Mouse (Mus musculus) cortical plate, adult 2 months (tissue): Measurements from ENCODE around the gene Apom.

Experiments used
- CTCF ChIP-seq: fragments of 200-500 bp; IDR thresholded peaks from 2 replicates; pipeline ENCODE4 v1.5.1; 2011; ENCODE audit warnings: mild to moderate bottlenecking, control low read depth, low read length; ENCODE audit not compliant: insufficient read depth; ENCODE audit errors: extremely low read depth
- POLR2A ChIP-seq: fragments of 200-500 bp; IDR thresholded peaks from 2 replicates; pipeline ENCODE4 v1.6.1; 2011; ENCODE audit warnings: mild to moderate bottlenecking, low read length, control low read depth; ENCODE audit not compliant: insufficient read depth; ENCODE audit errors: extremely low read depth

DNA sequence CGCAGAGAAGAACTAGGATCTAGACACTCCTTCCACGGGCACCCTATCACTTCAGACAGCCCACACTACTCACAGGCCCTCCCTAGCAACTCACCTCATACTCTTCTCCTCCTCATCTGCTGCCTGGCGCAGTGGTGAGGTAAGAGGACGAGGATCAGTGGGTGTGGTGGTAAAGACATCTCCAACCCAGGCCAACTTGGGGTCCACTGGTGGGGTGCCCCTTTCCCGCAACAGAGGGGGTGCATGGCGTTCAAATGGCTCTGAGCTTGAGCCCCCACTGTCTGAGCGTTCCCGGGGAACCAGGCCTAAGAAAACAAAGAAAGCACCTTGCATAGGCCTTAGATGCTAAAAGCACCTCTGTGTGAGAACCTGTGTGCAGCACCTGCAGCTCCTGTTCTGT is 25.4 kb upstream of the Apom start:
- TF ChIP-seq CTCF (no peak), POLR2A (no peak)
